12 mouse cellular contexts compared by ENCODE assay signal in the genomic region with DNA sequence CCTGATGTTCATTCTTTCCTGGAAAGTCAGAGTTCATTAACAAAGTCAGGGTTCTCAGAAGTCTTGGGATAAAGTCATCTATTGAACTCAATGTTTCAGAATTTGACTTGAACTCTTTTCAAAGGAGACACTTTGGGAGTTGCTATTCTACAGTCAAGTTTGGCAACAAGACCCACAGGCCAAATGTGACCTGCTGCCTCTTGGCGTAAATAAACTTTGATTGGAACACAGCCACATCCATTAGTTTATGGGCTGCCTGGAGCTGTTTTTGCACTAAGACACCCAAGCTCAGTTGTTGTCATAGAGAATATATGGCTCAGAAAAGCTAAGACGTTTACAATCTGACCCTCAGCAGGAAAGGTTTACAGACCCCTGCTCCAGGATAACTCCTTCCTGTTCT.
A peak's percentile ranks its signal among the peaks of the same experiment; 100 is the strongest.
DNase-seq lines count a peak whose midpoint lies in the region.
"Had no signal": no experiment of that assay in that cellular context is flagged by ENCODE, and none has a peak within 500 bp of the region (broad histone marks: within the 10 kb centered on the region; RNA-seq: fewer than 3 reads in every experiment).

No protein-coding gene starts in this region.

- 65% methylated on average over 2 of the region's 2 CpGs for WGBS in heart, embryonic 10.5 days

- no peak overlapping the region for H3K4me3 ChIP-seq in heart, embryonic 10.5 days
- H3K4me3 ChIP-seq: hindbrain, embryonic 12.5 days had no signal

- H3K4me1 ChIP-seq in heart, embryonic 10.5 days, result no peaks in the 10 kb centered on the region
- H3K4me1 ChIP-seq: hindbrain, embryonic 12.5 days had no signal

- no peak overlapping the region for H3K27ac ChIP-seq in heart, embryonic 10.5 days
- H3K27ac ChIP-seq: hindbrain, embryonic 12.5 days had no signal

- DNase-seq in heart, adult 11 months, result peak; percentile 87
- DNase-seq in heart, embryonic 10.5 days (ENCODE audit: low spot score), result no peak
- peak; percentile 44 for DNase-seq in ovary, postnatal 14 days (ENCODE audit: low spot score)
- DNase-seq in ovary, postnatal 10 days (ENCODE audit: low spot score), result no peak
- peak; percentile 14 to 38 for DNase-seq in kidney, adult 8-10 months
- DNase-seq in lung, postnatal 36 days, result peak; percentile 42
- no peak for DNase-seq in yolk sac, embryonic 10.5 days (ENCODE audit: low spot score)
- no peak for DNase-seq in natural killer cell, adult 2 months (ENCODE audit: low spot score in 2 of 2)
- DNase-seq: layer of hippocampus, postnatal 36 days; liver; thymus, postnatal 4 days had no signal

- no peaks in the 10 kb centered on the region for H3K9me3 ChIP-seq in heart, embryonic 10.5 days
- H3K9me3 ChIP-seq: hindbrain, embryonic 12.5 days had no signal

- no peaks in the 10 kb centered on the region for H3K36me3 ChIP-seq in heart, embryonic 10.5 days
- H3K36me3 ChIP-seq: hindbrain, embryonic 12.5 days had no signal

- H3K27me3 ChIP-seq in heart, embryonic 10.5 days (ENCODE audit: insufficient read depth, poor library complexity, severe bottlenecking), result no peaks in the 10 kb centered on the region
- H3K27me3 ChIP-seq: hindbrain, embryonic 12.5 days had no signal

Comparison
In these comparisons a context has a peak if more than half of its experiments do, and no peak if none do; other contexts are left out.
1. DNase-seq: peak in heart, adult 11 months (single experiment), ovary, postnatal 14 days (single experiment), kidney, adult 8-10 months (2 of 2) and lung, postnatal 36 days (single experiment); none in heart, embryonic 10.5 days (single experiment), ovary, postnatal 10 days (single experiment), yolk sac, embryonic 10.5 days (single experiment) and natural killer cell, adult 2 months (0 of 2).